Mouse (Mus musculus) forebrain, embryonic 16.5 days (tissue): ENCODE data around the gene Pcyt2. TPM values are rescaled to one million over a fixed set of nuclear protein-coding genes. Genes with fewer than 3 reads are reported as not detected.

Experiments used
- ATAC-seq: fragments of 200-750 bp; cut with Nextera tagmentation; 2 replicates; pipeline ENCODE4 v1.8.0; 2017; ENCODE audit warnings: mild to moderate bottlenecking, moderate library complexity
- H3K27ac ChIP-seq: fragments of 300-500 bp; sonication (generic); 2 replicates; pipeline ENCODE4 v1.5.1; 2014; ENCODE audit warnings: low read length, control low read depth
- H3K27me3 ChIP-seq: fragments of 300-500 bp; sonication (generic); replicated peaks from 2 replicates; pipeline ENCODE4 v1.6.1; 2014; ENCODE audit warnings: low read length; ENCODE audit not compliant: control insufficient read depth, insufficient read depth
- H3K36me3 ChIP-seq: fragments of 300-500 bp; sonication (generic); 2 replicates; pipeline ENCODE4 v1.6.1; 2014; ENCODE audit not compliant: control insufficient read depth, insufficient read depth
- H3K4me1 ChIP-seq: fragments of 300-500 bp; sonication (generic); replicated peaks from 2 replicates; pipeline ENCODE4 v1.6.1; 2014; ENCODE audit warnings: low read length; ENCODE audit not compliant: control insufficient read depth, insufficient read depth
- H3K4me2 ChIP-seq: fragments of 300-500 bp; sonication (generic); 2 replicates; pipeline ENCODE4 v1.6.1; 2014; ENCODE audit warnings: mild to moderate bottlenecking, low read length, control low read depth
- H3K4me3 ChIP-seq: fragments of 300-500 bp; sonication (generic); replicated peaks from 2 replicates; pipeline ENCODE4 v1.5.1; 2014; ENCODE audit warnings: mild to moderate bottlenecking, low read length, control low read depth
- H3K9ac ChIP-seq: fragments of 300-500 bp; sonication (generic); replicated peaks from 2 replicates; pipeline ENCODE4 v1.6.1; 2014; ENCODE audit warnings: low read depth, low read length, control low read depth
- H3K9me3 ChIP-seq: fragments of 300-500 bp; sonication (generic); 2 replicates; pipeline ENCODE4 v1.6.1; 2016; ENCODE audit warnings: low read length; ENCODE audit not compliant: control insufficient read depth
- WGBS: fragments of 180-500 bp; shearing (Covaris S2); extraction: QIAGEN DNeasy Blood & Tissue Kit; methylation state at CpG from one replicate; pipeline ENCODE4 v1.1.7; 2014; 5-methylcytosine and 5-hydroxymethylcytosine counted together
- polyA plus RNA-seq: library from polyadenylated mRNA; unstranded; fragments of >200 nt; fragmentation: Nextera tagmentation; extraction: Ambion mirVana; gene quantifications from 2 replicates; pipeline ENCODE4 v1.2.1, GENCODE M21; 2015

Gene Pcyt2
- polyA plus RNA-seq, 1 experiment from 2014 or later = 234 TPM

GRCm38 (mm10) chr11:120634810-120635209, 17.1 kb upstream of the Pcyt2 start:
- peaks cover 28% of the 10 kb centered on the region for H3K4me1 ChIP-seq
- WGBS = 80% methylated on average over 5 of the region's 5 CpGs
- no peaks in the 10 kb centered on the region for H3K36me3 ChIP-seq
- no peaks in the 10 kb centered on the region for H3K27me3 ChIP-seq
- no peaks in the 10 kb centered on the region for H3K9me3 ChIP-seq
- no peak overlapping the region for H3K4me2 ChIP-seq
- no peak overlapping the region for H3K27ac ChIP-seq
- no peak for ATAC-seq
- no peak overlapping the region for H3K9ac ChIP-seq
- no peak overlapping the region for H3K4me3 ChIP-seq

GRCm38 (mm10) chr11:120633520-120634343, 16.0 kb upstream of the Pcyt2 start, which contains the start of gene Mafg:
TSS of gene Mafg (minus strand) at chr11:120633600.
- Histone ChIP-seq H3K4me2 (peak within 1 kb of the TSS; percentile 61), H3K36me3 (peaks cover 6% of the 10 kb centered on the region; the same call in 1 of the 2 replicates), H3K9me3 (no peaks in the 10 kb centered on the region), H3K4me1 (peaks cover 31% of the 10 kb centered on the region), H3K27ac (peak within 1 kb of the TSS; percentile 79), H3K4me3 (peak within 1 kb of the TSS; percentile 84), H3K9ac (peak within 1 kb of the TSS; percentile 85), H3K27me3 (no peaks in the 10 kb centered on the region)
- peak; percentile 95 for ATAC-seq
- 11% methylated on average over 58 of the region's 58 CpGs for WGBS

GRCm38 (mm10) chr11:120632559-120633519, 15.1 kb upstream of the Pcyt2 start:
- peak; percentile 85 for ATAC-seq
- Histone ChIP-seq H3K4me3 (peak overlapping the region; percentile 84), H3K27ac (peak overlapping the region; percentile 79), H3K9me3 (no peaks in the 10 kb centered on the region), H3K36me3 (peaks cover 6% of the 10 kb centered on the region; the same call in 1 of the 2 replicates), H3K27me3 (no peaks in the 10 kb centered on the region), H3K9ac (peak overlapping the region; percentile 85), H3K4me1 (peaks cover 31% of the 10 kb centered on the region), H3K4me2 (peak overlapping the region; percentile 61)
- WGBS = under 1% methylated on average over 99 of the region's 116 CpGs

GRCm38 (mm10) chr11:120631726-120632448, 14.2 kb upstream of the Pcyt2 start:
- Histone ChIP-seq H3K4me2 (peak overlapping the region; percentile 61), H3K4me1 (peaks cover 31% of the 10 kb centered on the region), H3K9ac (peak overlapping the region; percentile 85), H3K36me3 (peaks cover 6% of the 10 kb centered on the region; the same call in 1 of the 2 replicates), H3K27ac (no peak overlapping the region), H3K27me3 (no peaks in the 10 kb centered on the region), H3K4me3 (peak overlapping the region; percentile 84), H3K9me3 (no peaks in the 10 kb centered on the region)
- ATAC-seq = no peak
- WGBS = 63% methylated on average over 4 of the region's 4 CpGs

- no peaks in the 10 kb centered on the region for H3K27me3 ChIP-seq
- 43% methylated on average over 7 of the region's 7 CpGs for WGBS
- peaks cover 6% of the 10 kb centered on the region; the same call in 1 of the 2 replicates for H3K36me3 ChIP-seq
- H3K27ac ChIP-seq = no peak overlapping the region
- peaks cover 31% of the 10 kb centered on the region for H3K4me1 ChIP-seq
- H3K9me3 ChIP-seq = no peaks in the 10 kb centered on the region
- no peak for ATAC-seq
- H3K4me2 ChIP-seq = no peak overlapping the region
- no peak overlapping the region for H3K4me3 ChIP-seq
- H3K9ac ChIP-seq = no peak overlapping the region
Observed at GRCm38 (mm10) chr11:120630881-120631725, 13.4 kb upstream of the Pcyt2 start.

- Histone ChIP-seq H3K4me3 (no peak overlapping the region), H3K9ac (0 out of 2 replicates have a peak overlapping the region, but pooled peaks have one; percentile 2), H3K4me2 (no peak overlapping the region)
Observed at GRCm38 (mm10) chr11:120630401-120630871, 12.7 kb upstream of the Pcyt2 start.

GRCm38 (mm10) chr11:120629911-120630310, 12.2 kb upstream of the Pcyt2 start:
- H3K9ac ChIP-seq = no peak overlapping the region
- H3K4me3 ChIP-seq = no peak overlapping the region
- no peak for ATAC-seq
- H3K4me2 ChIP-seq = no peak overlapping the region
- WGBS = 39% methylated on average over 7 of the region's 7 CpGs
- peaks cover 37% of the 10 kb centered on the region for H3K4me1 ChIP-seq
- no peaks in the 10 kb centered on the region for H3K27me3 ChIP-seq
- H3K36me3 ChIP-seq = peaks cover 6% of the 10 kb centered on the region; the same call in 1 of the 2 replicates
- no peaks in the 10 kb centered on the region for H3K9me3 ChIP-seq
- H3K27ac ChIP-seq = no peak overlapping the region

More at GRCm38 (mm10) chr11:120630401-120630871, 12.7 kb upstream of the Pcyt2 start:
- no peaks in the 10 kb centered on the region for H3K9me3 ChIP-seq
- H3K27ac ChIP-seq = no peak overlapping the region
- H3K4me1 ChIP-seq = peaks cover 32% of the 10 kb centered on the region
- WGBS = 30% methylated on average over 5 of the region's 5 CpGs
- H3K36me3 ChIP-seq = peaks cover 6% of the 10 kb centered on the region; the same call in 1 of the 2 replicates
- no peak for ATAC-seq
- no peaks in the 10 kb centered on the region for H3K27me3 ChIP-seq

GRCm38 (mm10) chr11:120629341-120629730, 11.6 kb upstream of the Pcyt2 start:
- H3K36me3 ChIP-seq = peaks cover 6% of the 10 kb centered on the region; the same call in 1 of the 2 replicates
- H3K4me1 ChIP-seq = peaks cover 37% of the 10 kb centered on the region
- no peak overlapping the region for H3K9ac ChIP-seq
- H3K9me3 ChIP-seq = no peaks in the 10 kb centered on the region
- H3K27ac ChIP-seq = no peak overlapping the region
- no peak overlapping the region for H3K4me3 ChIP-seq
- no peaks in the 10 kb centered on the region for H3K27me3 ChIP-seq
- H3K4me2 ChIP-seq = no peak overlapping the region
- ATAC-seq = no peak
- 64% methylated on average over 23 of the region's 23 CpGs for whole genome bisulfite sequencing
